Mouse (Mus musculus) thymus, adult 2 months (tissue): ENCODE measurements around the gene Atp13a2.

ENCODE experiments used
- CTCF ChIP-seq: fragments of 200-500 bp; IDR thresholded peaks from 2 replicates; pipeline ENCODE4 v1.5.1; 2012; ENCODE audit warnings: mild to moderate bottlenecking, control low read depth, low read length, moderate library complexity, borderline replicate concordance; ENCODE audit not compliant: control insufficient read depth, poor library complexity, insufficient read depth; ENCODE audit errors: extremely low read depth
- POLR2A ChIP-seq: fragments of 200-500 bp; IDR thresholded peaks from 2 replicates; pipeline ENCODE4 v1.6.1; 2012; ENCODE audit warnings: mild to moderate bottlenecking, low read length, control low read depth, moderate library complexity; ENCODE audit not compliant: control insufficient read depth, poor library complexity, insufficient read depth; ENCODE audit errors: extremely low read depth

DNA sequence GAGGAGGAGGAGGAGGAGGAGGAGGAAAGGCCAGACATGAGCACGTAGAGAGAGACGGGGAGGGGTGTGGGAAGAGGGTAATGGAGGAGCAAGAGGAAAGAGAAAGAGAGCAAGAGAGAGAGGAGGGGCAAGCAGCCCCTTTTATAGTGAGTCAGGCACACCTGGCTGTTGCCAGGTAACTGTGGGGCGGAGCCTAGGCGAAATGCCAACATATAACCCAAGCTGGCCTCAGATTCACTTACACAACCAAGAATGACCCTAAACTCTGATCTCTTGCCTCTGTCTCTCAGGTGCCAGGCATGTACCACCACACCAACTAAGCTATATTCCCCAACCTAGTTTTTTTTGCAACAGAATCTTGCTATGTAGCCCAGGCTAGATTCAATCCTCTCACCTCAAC is 3.9 kb upstream of the Atp13a2 start:
- no peak for TF ChIP-seq CTCF
- no peak for TF ChIP-seq POLR2A
